Comparison of ENCODE assay signal across 17 mouse cellular contexts in genomic region chr11:71517377-71517776, GRCm38 (mm10).
DNase-seq lines count a peak whose midpoint lies in the region; ATAC-seq and TF ChIP-seq lines count a peak whose summit lies in the region.
"Had no signal": no experiment of that assay in that cellular context is flagged by ENCODE, and none has a peak within 500 bp of the region (broad histone marks: within the 10 kb centered on the region; RNA-seq: fewer than 3 reads in every experiment).

No protein-coding gene starts in this region.

- no peak for TF ChIP-seq POLR2A in kidney, adult 2 months (IDR thresholded peaks at IDR 0.05; ENCODE audit: low read depth, low read length)

- no peaks in the 10 kb centered on the region for H3K36me3 ChIP-seq in hindbrain, embryonic 11.5 days (ENCODE audit: control insufficient read depth, insufficient read depth, low read length)
- no peaks in the 10 kb centered on the region for H3K36me3 ChIP-seq in hindbrain, embryonic 16.5 days (ENCODE audit: control insufficient read depth, insufficient read depth, low read length)
- H3K36me3 ChIP-seq in embryonic facial prominence, embryonic 10.5 days (replicated peaks): no peaks in the 10 kb centered on the region
- no peaks in the 10 kb centered on the region for H3K36me3 ChIP-seq in forebrain, postnatal 0 days (ENCODE audit: insufficient read depth)
- no peaks in the 10 kb centered on the region for H3K36me3 ChIP-seq in neural tube, embryonic 11.5 days (ENCODE audit: control insufficient read depth, insufficient read depth, low read length)
- no peaks in the 10 kb centered on the region for H3K36me3 ChIP-seq in kidney, adult 2 months (ENCODE audit: control insufficient read depth, insufficient read depth, low read length)
- H3K36me3 ChIP-seq: embryonic facial prominence, embryonic 15.5 days; intestine, embryonic 15.5 days; neural tube, embryonic 12.5 days had no signal

- no peak for TF ChIP-seq CTCF in forebrain, postnatal 0 days (IDR thresholded peaks at IDR 0.05; ENCODE audit: low read depth)
- TF ChIP-seq CTCF in kidney, adult 2 months (conservative IDR thresholded peaks at IDR 0.05; ENCODE audit: insufficient read depth, insufficient read length, low read depth, low read length): no peak

- 0 out of 2 replicates have a peak overlapping the region, but pooled peaks have one; percentile 1 for H3K27ac ChIP-seq in hindbrain, embryonic 11.5 days (ENCODE audit: low read depth, low read length)
- no peak overlapping the region for H3K27ac ChIP-seq in hindbrain, embryonic 16.5 days (ENCODE audit: low read depth, low read length)
- H3K27ac ChIP-seq in embryonic facial prominence, embryonic 10.5 days (replicated peaks): peak overlapping the region; percentile 30; the same call in 1 of the 2 replicates
- no peak overlapping the region for H3K27ac ChIP-seq in forebrain, postnatal 0 days (ENCODE audit: low read depth, low read length)
- H3K27ac ChIP-seq in neural tube, embryonic 11.5 days (ENCODE audit: low read depth, low read length): no peak overlapping the region
- no peak overlapping the region for H3K27ac ChIP-seq in kidney, adult 2 months (ENCODE audit: insufficient read depth, low read depth, low read length)
- H3K27ac ChIP-seq: embryonic facial prominence, embryonic 15.5 days; intestine, embryonic 15.5 days; neural tube, embryonic 12.5 days; stomach, postnatal 0 days had no signal

- 0 out of 2 replicates have a peak, but pooled peaks cover 4% of the 10 kb centered on the region for H3K4me1 ChIP-seq in hindbrain, embryonic 11.5 days (replicated peaks; ENCODE audit: control insufficient read depth, insufficient read depth, low read length)
- peaks cover 2% of the 10 kb centered on the region; the same call in 1 of the 2 replicates for H3K4me1 ChIP-seq in hindbrain, embryonic 16.5 days (ENCODE audit: control insufficient read depth, insufficient read depth, low read depth, low read length)
- H3K4me1 ChIP-seq in embryonic facial prominence, embryonic 10.5 days: peaks cover 44% of the 10 kb centered on the region
- H3K4me1 ChIP-seq in forebrain, postnatal 0 days (ENCODE audit: insufficient read depth): no peaks in the 10 kb centered on the region
- H3K4me1 ChIP-seq in neural tube, embryonic 11.5 days (ENCODE audit: control insufficient read depth, insufficient read depth, low read length): no peaks in the 10 kb centered on the region; the same call in 1 of the 2 replicates
- 0 out of 2 replicates have a peak, but pooled peaks cover 2% of the 10 kb centered on the region for H3K4me1 ChIP-seq in kidney, adult 2 months (ENCODE audit: control insufficient read depth, insufficient read depth, low read length)
- H3K4me1 ChIP-seq: embryonic facial prominence, embryonic 15.5 days; intestine, embryonic 15.5 days had no signal

- 15% methylated on average over 5 of the region's 5 CpGs for WGBS in hindbrain, embryonic 11.5 days
- 23% methylated on average over 5 of the region's 5 CpGs for WGBS in hindbrain, embryonic 16.5 days
- WGBS in embryonic facial prominence, embryonic 10.5 days: 21% methylated on average over 5 of the region's 5 CpGs
- WGBS in forebrain, postnatal 0 days: 22% methylated on average over 5 of the region's 5 CpGs
- 13% methylated on average over 5 of the region's 5 CpGs for WGBS in neural tube, embryonic 11.5 days
- 74% methylated on average over 5 of the region's 5 CpGs for WGBS in kidney, adult 2 months

- no peaks in the 10 kb centered on the region for H3K9me3 ChIP-seq in hindbrain, embryonic 11.5 days (ENCODE audit: control insufficient read depth, low read length)
- no peaks in the 10 kb centered on the region for H3K9me3 ChIP-seq in hindbrain, embryonic 16.5 days (ENCODE audit: control insufficient read depth, low read length)
- H3K9me3 ChIP-seq in embryonic facial prominence, embryonic 10.5 days: no peaks in the 10 kb centered on the region
- no peaks in the 10 kb centered on the region for H3K9me3 ChIP-seq in forebrain, postnatal 0 days (ENCODE audit: low read length)
- no peaks in the 10 kb centered on the region for H3K9me3 ChIP-seq in neural tube, embryonic 11.5 days (ENCODE audit: control insufficient read depth, low read length)
- H3K9me3 ChIP-seq: embryonic facial prominence, embryonic 15.5 days; intestine, embryonic 15.5 days; neural tube, embryonic 12.5 days had no signal

- no peak overlapping the region for H3K4me2 ChIP-seq in hindbrain, embryonic 11.5 days (replicated peaks; ENCODE audit: low read depth, low read length)
- no peak overlapping the region for H3K4me2 ChIP-seq in hindbrain, embryonic 16.5 days (ENCODE audit: low read length)
- no peak overlapping the region for H3K4me2 ChIP-seq in forebrain, postnatal 0 days (ENCODE audit: low read depth)
- no peak overlapping the region for H3K4me2 ChIP-seq in neural tube, embryonic 11.5 days (ENCODE audit: low read depth)
- H3K4me2 ChIP-seq: embryonic facial prominence, embryonic 15.5 days; intestine, embryonic 15.5 days; lung, embryonic 14.5 days; neural tube, embryonic 12.5 days had no signal

- peak; percentile 58 for DNase-seq in hindbrain, embryonic 11.5 days (ENCODE audit: low spot score)
- DNase-seq in embryonic facial prominence, embryonic 10.5 days (ENCODE audit: low spot score): peak; percentile 62
- no peak for DNase-seq in forebrain, postnatal 0 days
- DNase-seq in neural tube, embryonic 11.5 days (ENCODE audit: low spot score): peak; percentile 49
- DNase-seq in kidney, postnatal 10 days: no peak
- DNase-seq in kidney, adult 2 months: no peak
- DNase-seq in lung, postnatal 4 days: no peak
- DNase-seq: cerebellum, adult 9-11 months; heart, postnatal 10 days; liver; lung, embryonic 14.5 days; thymus, postnatal 4 days had no signal

- ATAC-seq in hindbrain, embryonic 11.5 days (ENCODE audit: low FRiP score): 0 out of 2 replicates have a peak, but pooled peaks have one; percentile 43
- ATAC-seq in hindbrain, embryonic 16.5 days: no peak
- ATAC-seq in forebrain, postnatal 0 days: peak; percentile 51
- no peak for ATAC-seq in neural tube, embryonic 11.5 days (ENCODE audit: insufficient read depth, low FRiP score, low TSS enrichment)
- ATAC-seq: intestine, embryonic 15.5 days had no signal

- no peaks in the 10 kb centered on the region for H3K27me3 ChIP-seq in hindbrain, embryonic 11.5 days (ENCODE audit: control insufficient read depth, insufficient read depth, low read length)
- no peaks in the 10 kb centered on the region for H3K27me3 ChIP-seq in hindbrain, embryonic 16.5 days (replicated peaks; ENCODE audit: control insufficient read depth, insufficient read depth, low read length)
- H3K27me3 ChIP-seq in embryonic facial prominence, embryonic 10.5 days (replicated peaks; ENCODE audit: low read depth, poor library complexity, severe bottlenecking): no peaks in the 10 kb centered on the region
- no peaks in the 10 kb centered on the region for H3K27me3 ChIP-seq in forebrain, postnatal 0 days (ENCODE audit: insufficient read depth, low read length)
- H3K27me3 ChIP-seq in neural tube, embryonic 11.5 days (ENCODE audit: control insufficient read depth, insufficient read depth, low read length): no peaks in the 10 kb centered on the region
- H3K27me3 ChIP-seq in kidney, adult 2 months (replicated peaks; ENCODE audit: control insufficient read depth, insufficient read depth, low read length): no peaks in the 10 kb centered on the region
- H3K27me3 ChIP-seq: embryonic facial prominence, embryonic 15.5 days; intestine, embryonic 15.5 days; neural tube, embryonic 12.5 days had no signal

- no peak overlapping the region for H3K9ac ChIP-seq in hindbrain, embryonic 11.5 days (ENCODE audit: low read depth, low read length)
- no peak overlapping the region for H3K9ac ChIP-seq in hindbrain, embryonic 16.5 days (ENCODE audit: low read depth, low read length)
- H3K9ac ChIP-seq in forebrain, postnatal 0 days: no peak overlapping the region
- no peak overlapping the region for H3K9ac ChIP-seq in neural tube, embryonic 11.5 days (ENCODE audit: low read length)
- H3K9ac ChIP-seq: embryonic facial prominence, embryonic 15.5 days; intestine, embryonic 15.5 days; lung, embryonic 14.5 days; neural tube, embryonic 12.5 days had no signal

- H3K4me3 ChIP-seq in hindbrain, embryonic 11.5 days (ENCODE audit: low read depth, low read length): no peak overlapping the region
- no peak overlapping the region for H3K4me3 ChIP-seq in hindbrain, embryonic 16.5 days (ENCODE audit: low read length)
- no peak overlapping the region for H3K4me3 ChIP-seq in embryonic facial prominence, embryonic 10.5 days
- H3K4me3 ChIP-seq in forebrain, postnatal 0 days (ENCODE audit: low read depth, low read length): no peak overlapping the region
- H3K4me3 ChIP-seq in neural tube, embryonic 11.5 days (ENCODE audit: low read depth, low read length): no peak overlapping the region
- H3K4me3 ChIP-seq in kidney, adult 2 months (ENCODE audit: insufficient read depth, low read depth, low read length): no peak overlapping the region
- H3K4me3 ChIP-seq: embryonic facial prominence, embryonic 15.5 days; intestine, embryonic 15.5 days; neural tube, embryonic 12.5 days had no signal

Comparison
In these comparisons a context has a peak if more than half of its experiments do, and no peak if none do; other contexts are left out.
1. ATAC-seq: peak in hindbrain, embryonic 11.5 days (single experiment) and forebrain, postnatal 0 days (single experiment); none in hindbrain, embryonic 16.5 days (single experiment) and neural tube, embryonic 11.5 days (single experiment).
2. H3K27ac ChIP-seq: peak in hindbrain, embryonic 11.5 days (single experiment) and embryonic facial prominence, embryonic 10.5 days (single experiment); none in hindbrain, embryonic 16.5 days (single experiment), forebrain, postnatal 0 days (single experiment), neural tube, embryonic 11.5 days (single experiment) and kidney, adult 2 months (single experiment).
3. DNase-seq: peak in hindbrain, embryonic 11.5 days (single experiment), embryonic facial prominence, embryonic 10.5 days (single experiment) and neural tube, embryonic 11.5 days (single experiment); none in forebrain, postnatal 0 days (single experiment), kidney, postnatal 10 days (single experiment), kidney, adult 2 months (single experiment) and lung, postnatal 4 days (0 of 2).